Mouse (Mus musculus) gastrocnemius, postnatal 25 days (tissue): ENCODE results near the gene Camta2. TPM values are rescaled to one million over a fixed set of nuclear protein-coding genes. Genes with fewer than 3 reads are reported as not detected.

Source experiments
- microRNA-seq, 2 experiments: library from miRNA; unstranded; fragments of <30 nt; microRNA quantifications; one replicate each; pipeline ENCODE4 v1.2.0; 2021; ENCODE audit warnings: borderline replicate concordance in 2 of 2
- total RNA-seq, 2 experiments: library from RNA; stranded (reverse); gene quantifications; 1 replicate in 1 of 2; 2 replicates in 1 of 2; pipeline ENCODE4 v1.2.3; 2021

Camta2 gene
- total RNA-seq, 2 experiments from 2014 or later: 36.9 to 37.3 TPM

Small RNAs within 50 kb of the gene (microRNA-seq; reads per million reads assigned to microRNA genes)
- gene Mir6925: 0 to 0.53 reads per million in 2 experiments

Other genes with a start within 250 kb of the Camta2 start
- gene Med11, start 236.2 kb downstream of the Camta2 start, total RNA-seq: 1 to 10 TPM; 5.6 to 6.2 TPM
- under 1 TPM; 0.38 to 0.97 TPM for gene Zmynd15, start 228.7 kb downstream of the Camta2 start, total RNA-seq
- 1 to 10 TPM; 1.3 to 2.0 TPM for gene Cxcl16, start 228.1 kb downstream of the Camta2 start, total RNA-seq
- not detected for gene Tm4sf5, start 182.9 kb downstream of the Camta2 start, total RNA-seq
- not detected for gene Vmo1, start 173.5 kb downstream of the Camta2 start, total RNA-seq
- not detected for gene Gltpd2, start 168.9 kb downstream of the Camta2 start, total RNA-seq
- gene Psmb6, start 162.7 kb downstream of the Camta2 start, total RNA-seq: 100 to 1,000 TPM; 242 to 248 TPM
- not detected for gene Gm40193, start 155.2 kb downstream of the Camta2 start, total RNA-seq
- 10 to 100 TPM; 17.4 to 17.7 TPM for gene Pld2, start 148.0 kb downstream of the Camta2 start, total RNA-seq
- gene Mink1, start 125.2 kb downstream of the Camta2 start, total RNA-seq: 10 to 100 TPM; 26.3 to 27.2 TPM
- not detected for gene 4930544D05Rik, start 72.3 kb downstream of the Camta2 start, total RNA-seq
- gene Chrne, start 68.9 kb downstream of the Camta2 start, total RNA-seq: 10 to 100 TPM; 22.6 to 24.7 TPM
- not detected for gene Gp1ba, start 49.0 kb downstream of the Camta2 start, total RNA-seq
- gene Rnf167, start 40.9 kb downstream of the Camta2 start, total RNA-seq: 10 to 100 TPM; 29.5 to 32.6 TPM
- gene Slc25a11, start 40.6 kb downstream of the Camta2 start, total RNA-seq: 100 to 1,000 TPM; 307 to 310 TPM
- gene Pfn1, start 33.5 kb downstream of the Camta2 start, total RNA-seq: 100 to 1,000 TPM; 284 to 293 TPM
- gene Eno3, start 30.9 kb downstream of the Camta2 start, total RNA-seq: 1,000 to 10,000 TPM; 7,828 to 7,878 TPM
- 10 to 100 TPM; 81.6 to 82.3 TPM for gene Spag7, start 18.7 kb downstream of the Camta2 start, total RNA-seq
- 1 to 10 TPM; 5.6 to 9.0 TPM for gene Inca1, start 12.1 kb upstream of the Camta2 start, total RNA-seq
- 100 to 1,000 TPM; 388 to 467 TPM for gene Kif1c, start 12.4 kb upstream of the Camta2 start, total RNA-seq
- 1 to 10 TPM; 8.8 to 9.6 TPM for gene Zfp3, start 76.1 kb upstream of the Camta2 start, total RNA-seq
- not detected for gene Scimp, start 124.5 kb upstream of the Camta2 start, total RNA-seq
- gene Rabep1, start 156.7 kb upstream of the Camta2 start, total RNA-seq: 10 to 100 TPM; 28.4 to 29.2 TPM